Mouse (Mus musculus): Measurements from ENCODE around the gene Mis12. TPM values are rescaled to one million over a fixed set of nuclear protein-coding genes. Genes with fewer than 3 reads are reported as not detected.
A peak's percentile ranks its signal among the peaks of the same experiment; 100 is the strongest.

Mis12 gene
- total RNA-seq, 2 experiments from 2014 or later = 15.2 to 15.3 TPM

DNA sequence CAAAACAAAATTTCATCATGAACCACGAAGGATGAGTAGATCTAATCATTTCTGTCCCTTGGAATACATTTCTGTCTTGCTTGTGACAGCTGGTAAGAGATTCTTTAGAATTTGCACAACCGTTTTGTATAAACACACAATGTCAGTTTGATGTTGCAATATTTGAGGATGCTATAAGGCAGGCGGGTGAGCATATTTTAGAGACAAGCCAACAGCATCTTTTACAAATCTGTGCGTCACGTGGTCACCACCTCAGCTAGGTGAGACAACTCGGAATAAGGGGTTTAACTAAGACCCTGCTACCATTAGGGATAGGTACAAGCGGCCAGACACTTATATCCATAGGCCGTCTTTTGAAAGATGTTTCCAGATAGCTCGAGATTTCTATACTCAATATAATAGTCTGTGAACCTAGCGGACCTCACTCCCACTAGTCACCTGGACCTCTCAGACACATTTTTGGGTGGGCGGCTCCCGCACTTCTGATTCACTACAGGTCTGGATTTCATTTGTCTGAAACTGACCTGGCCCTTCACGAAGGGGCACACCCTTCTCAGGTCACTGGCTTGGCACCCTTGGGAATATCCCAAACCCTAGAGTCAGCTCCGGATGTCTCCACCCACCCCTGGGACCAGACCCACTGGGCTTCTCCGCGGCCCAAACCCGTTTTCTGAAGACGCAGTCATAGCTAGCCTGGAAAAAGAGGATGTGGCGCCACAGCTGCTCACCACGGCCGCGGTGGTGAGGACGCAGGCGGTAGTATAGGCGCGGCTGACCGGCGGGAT lies 803 bp upstream of the Mis12 start:
- no peak for DNase-seq

DNA sequence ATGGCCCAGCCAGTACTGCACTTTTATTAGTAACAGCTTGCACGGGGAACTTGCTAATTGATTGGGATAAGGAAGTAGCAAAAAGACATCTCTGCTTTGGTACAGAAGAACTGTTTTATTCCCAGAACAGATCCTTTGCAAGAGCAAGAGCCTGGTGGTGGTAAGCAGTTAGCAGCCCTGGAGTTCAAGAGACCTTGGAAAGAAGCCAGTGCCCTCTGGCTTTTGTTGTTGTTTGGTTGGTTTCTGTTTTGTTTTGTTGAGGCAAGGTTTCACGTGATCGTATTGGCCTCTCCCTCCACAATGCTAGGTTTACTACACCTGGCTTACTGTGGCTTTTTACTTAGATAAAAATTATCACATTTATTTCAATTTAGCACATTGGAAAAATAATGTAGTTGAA lies 8.9 kb downstream of the Mis12 start:
- DNase-seq = no peak

DNA sequence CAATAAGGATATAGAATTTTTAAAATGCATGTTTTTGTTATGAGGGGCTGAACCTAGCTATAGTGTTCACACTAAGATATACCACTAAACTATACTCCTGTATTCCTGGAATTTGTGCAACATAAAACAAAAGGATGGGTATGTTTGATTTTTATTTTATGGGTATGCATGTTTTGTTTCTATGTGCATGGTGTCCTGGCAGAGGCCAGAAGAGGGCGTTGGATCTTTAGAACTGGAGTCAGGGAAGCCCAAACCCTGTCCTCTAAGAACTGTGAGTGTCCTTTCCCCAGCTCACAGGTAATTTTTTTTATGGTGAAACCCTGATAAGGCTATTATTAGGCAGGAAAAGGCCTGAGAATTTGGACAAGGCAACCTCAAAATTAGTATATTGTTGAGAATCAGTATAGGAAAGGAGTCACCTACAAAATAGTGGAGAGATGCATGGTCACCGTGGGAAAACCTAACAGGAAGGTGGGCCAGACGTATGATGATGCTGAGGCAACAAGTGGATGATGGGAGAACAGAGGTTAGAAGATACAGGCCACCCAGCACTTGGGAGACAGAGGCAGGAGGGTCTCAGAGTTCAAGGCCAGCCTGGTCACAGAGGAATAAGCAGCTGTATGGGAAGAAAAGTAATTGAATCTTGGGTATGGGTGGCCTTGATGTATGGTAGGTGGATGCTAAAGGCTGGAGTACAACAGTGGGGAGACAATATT lies 10.2 kb downstream of the Mis12 start:
- no peak for DNase-seq

DNA sequence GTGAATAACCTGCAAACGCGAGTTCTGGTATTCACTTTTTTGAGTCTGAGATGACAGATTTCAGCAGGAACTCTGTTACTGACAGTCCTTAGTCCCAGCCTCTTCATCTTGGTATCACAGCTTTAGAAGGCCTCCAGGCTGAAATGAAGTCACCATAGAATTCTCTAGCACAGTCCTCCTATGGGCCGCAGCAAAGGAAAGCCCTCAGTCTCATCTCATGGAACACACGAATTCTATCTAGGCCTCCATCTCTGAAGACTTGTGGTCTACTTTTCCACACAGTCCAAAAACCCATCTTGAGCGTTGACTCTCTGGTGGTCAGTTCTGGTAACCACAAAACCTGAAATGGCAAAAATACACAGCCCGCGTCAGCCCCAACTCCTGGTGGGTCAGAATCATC lies 12.7 kb downstream of the Mis12 start:
- no peak for DNase-seq

DNA sequence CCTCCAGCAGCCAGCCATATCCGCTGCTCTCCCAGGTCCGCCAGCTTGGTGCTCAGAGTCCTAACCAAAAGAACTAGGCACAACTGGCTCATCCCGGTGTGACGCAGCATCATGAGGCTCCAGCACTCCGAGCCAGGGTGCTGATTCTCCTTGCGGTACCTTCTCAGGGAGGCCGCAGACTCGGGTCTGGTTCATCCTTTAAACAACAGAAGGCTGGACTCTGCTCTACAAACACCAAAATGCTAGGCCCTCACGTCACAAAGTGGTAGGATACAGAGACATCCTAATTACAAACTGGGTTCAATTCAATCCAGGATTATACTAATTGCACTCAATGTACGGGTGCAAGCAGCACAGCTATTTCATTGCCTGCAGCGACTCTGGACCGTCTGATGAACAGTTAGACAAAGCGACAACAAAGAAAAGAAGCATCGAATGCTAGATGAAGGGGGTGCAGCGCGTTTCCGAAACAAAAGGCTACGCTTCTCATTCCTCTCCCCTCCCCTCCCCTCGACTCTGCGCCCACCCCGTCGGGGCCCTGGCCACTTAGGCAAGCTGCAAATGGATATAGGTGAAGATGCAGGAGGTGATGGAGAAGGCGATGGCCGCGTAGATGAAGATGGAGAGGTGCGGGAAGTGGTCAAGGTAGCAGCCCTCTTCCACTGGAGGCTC lies 13.2 kb downstream of the Mis12 start:
- no peak for DNase-seq

DNA sequence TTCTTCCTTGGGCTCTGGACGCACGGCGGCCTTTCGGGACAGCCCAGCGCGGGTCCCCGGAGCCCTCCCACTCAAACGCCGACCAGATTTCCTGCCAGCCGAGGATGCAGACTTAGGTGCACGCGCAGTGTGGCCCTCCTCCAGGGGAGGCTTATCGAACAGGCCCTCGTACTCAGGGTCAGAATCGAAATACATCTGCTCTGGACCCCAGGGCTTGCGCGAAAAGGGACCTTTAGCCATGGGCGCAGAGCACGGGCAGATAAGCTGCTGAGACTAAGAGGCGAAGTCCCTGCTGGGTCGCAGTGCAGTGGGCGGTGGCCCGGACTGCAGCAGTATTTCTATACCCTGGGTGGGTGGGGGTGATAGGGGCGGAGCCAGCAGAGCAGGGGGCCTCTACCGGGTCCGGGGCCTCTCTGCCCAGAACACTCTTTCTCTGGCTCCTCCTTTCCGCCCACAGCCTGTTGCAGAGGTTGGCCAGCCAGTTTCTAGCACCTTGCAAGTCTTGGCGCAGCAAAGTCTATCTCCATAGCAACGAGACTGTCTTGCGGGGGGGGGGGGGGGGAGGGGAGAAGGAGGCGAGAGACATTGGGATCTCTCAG lies 13.9 kb downstream of the Mis12 start, which contains the start of gene 6330403K07Rik:
TSS of gene 6330403K07Rik (minus strand) at position 351 of the 599 bp plus-strand sequence.
- DNase-seq = peak; percentile 54

DNA sequence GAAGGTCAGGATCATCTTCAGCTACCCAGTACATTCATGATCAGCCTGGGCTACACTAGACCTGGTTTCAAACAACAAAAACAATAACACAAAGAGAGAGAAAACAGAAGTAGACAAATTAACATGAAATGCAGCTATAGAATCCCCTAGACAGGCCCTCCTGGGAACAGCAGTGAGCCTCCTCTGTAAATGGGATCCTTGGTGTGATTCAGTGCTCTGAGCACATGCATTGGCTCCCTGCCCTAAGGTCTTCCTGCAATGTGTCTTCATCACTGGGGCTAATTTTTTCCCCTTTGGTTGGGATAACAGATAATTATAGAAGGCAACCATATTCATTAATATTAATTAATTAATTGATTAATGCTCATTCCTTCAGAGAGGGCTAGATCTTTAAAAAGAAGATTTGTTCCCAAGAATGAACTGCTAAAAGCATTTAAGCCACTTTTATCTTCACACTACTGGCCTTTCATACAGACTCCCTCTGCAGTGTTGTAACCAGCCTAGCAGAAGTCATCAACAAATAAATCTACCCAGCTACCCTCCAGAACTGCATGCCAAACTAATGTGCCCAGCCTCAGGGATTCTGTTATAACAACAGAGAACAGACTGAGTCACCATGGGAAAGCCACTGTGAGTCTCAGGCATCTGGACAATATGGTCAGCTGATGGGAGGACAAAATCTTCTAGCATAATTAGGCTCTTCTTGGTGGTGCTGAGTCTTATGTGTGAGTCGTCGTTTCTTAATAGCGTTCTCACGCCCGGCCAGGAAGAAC lies 20.3 kb downstream of the Mis12 start:
- no peak for DNase-seq

DNA sequence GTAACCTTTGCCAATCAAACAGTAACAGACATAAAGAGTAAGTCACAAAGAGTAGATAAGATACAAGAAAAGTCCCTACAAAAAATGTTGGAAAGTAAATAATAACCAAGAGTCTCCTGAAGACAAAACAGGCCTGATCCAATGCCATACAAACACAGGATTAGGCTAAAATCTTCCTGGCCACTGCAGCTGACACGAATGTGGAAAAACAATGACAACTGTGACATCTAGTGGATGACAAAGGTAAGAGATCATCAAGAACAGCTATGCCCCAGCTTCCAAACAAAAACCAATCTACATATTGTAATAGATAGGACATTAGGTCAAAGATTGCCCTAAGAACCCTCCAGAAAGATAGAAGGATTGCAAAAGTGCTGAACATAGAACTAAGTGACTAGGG lies 33.1 kb downstream of the Mis12 start:
- peak; percentile 13 for DNase-seq

DNA sequence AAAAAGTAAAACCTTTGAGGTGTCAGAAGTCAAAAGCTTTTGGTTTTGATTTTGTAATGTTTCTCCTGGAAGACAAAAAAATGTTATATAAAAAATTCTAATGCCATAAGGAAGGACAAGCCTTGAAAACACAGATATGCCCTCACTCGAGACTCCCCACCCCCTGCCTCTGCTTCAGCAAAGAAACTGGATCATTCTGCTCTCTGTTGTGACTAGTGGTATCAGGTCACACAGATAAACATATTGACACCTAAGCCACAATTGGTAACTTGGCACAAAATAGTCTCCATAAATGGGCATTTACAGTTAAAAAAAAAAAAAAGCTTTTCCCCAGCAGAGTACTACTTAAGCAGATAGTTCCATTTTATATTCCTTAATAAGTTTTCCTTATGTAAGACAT lies 56.9 kb downstream of the Mis12 start:
- no peak for DNase-seq

Other genes with a start within 250 kb of the Mis12 start
- not detected for gene Scimp, start 207.0 kb upstream of the Mis12 start, total RNA-seq (2021)
- 10 to 100 TPM; 34.7 to 38.0 TPM for gene Rabep1, start 174.8 kb upstream of the Mis12 start, total RNA-seq (2021)
- 10 to 100 TPM; 70.1 to 72.2 TPM for gene Nup88, start 49.6 kb upstream of the Mis12 start, total RNA-seq (2021)
- 10 to 100 TPM; 15.0 to 18.5 TPM for gene Rpain, start 49.4 kb upstream of the Mis12 start, total RNA-seq (2021)
- 100 to 1,000 TPM; 233 to 253 TPM for gene C1qbp, start 36.6 kb upstream of the Mis12 start, total RNA-seq (2021)
- gene Dhx33, start 15.2 kb upstream of the Mis12 start, total RNA-seq (2021) = 10 to 100 TPM; 15.0 to 16.9 TPM
- gene Derl2, start 230 bp downstream of the Mis12 start, total RNA-seq (2021) = 10 to 100 TPM; 22.2 to 24.9 TPM
- 1 to 10 TPM; 5.2 to 5.6 TPM for gene 6330403K07Rik, start 13.9 kb downstream of the Mis12 start, total RNA-seq (2021)
- under 1 TPM; 0.29 to 0.36 TPM for gene Nlrp1a, start 125.1 kb downstream of the Mis12 start, total RNA-seq (2021)
- gene Nlrp1b, start 211.1 kb downstream of the Mis12 start, total RNA-seq (2021) = under 1 TPM in 1 of 2 experiments, not detected in 1; 0.11 TPM

Data from heart, postnatal 4 days (tissue).